Mouse (Mus musculus): ENCODE results near the gene Casq2.

Gene Casq2

DNA sequence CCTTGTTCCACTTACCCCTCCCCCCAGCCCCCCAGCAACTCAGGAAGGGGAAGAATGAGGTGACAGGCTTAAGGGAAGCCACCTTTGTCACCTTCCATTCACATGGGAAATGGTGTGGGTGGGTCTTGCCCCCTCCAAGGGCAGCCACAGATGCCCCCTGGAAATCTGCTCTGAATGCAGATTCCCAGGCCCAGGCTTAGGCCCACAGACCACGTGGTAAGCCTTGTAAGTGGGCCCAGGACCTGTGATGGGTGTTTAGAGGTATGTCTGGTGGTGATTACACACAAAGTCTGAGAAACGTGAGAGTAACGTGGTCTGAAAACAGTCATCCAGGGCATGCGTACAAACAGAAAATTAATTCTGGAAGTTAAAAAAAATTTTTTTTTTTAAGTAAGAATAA lies 78.7 kb downstream of the Casq2 start:
- DNase-seq (ENCODE audit: low spot score in 2 of 2), result no peak

DNA sequence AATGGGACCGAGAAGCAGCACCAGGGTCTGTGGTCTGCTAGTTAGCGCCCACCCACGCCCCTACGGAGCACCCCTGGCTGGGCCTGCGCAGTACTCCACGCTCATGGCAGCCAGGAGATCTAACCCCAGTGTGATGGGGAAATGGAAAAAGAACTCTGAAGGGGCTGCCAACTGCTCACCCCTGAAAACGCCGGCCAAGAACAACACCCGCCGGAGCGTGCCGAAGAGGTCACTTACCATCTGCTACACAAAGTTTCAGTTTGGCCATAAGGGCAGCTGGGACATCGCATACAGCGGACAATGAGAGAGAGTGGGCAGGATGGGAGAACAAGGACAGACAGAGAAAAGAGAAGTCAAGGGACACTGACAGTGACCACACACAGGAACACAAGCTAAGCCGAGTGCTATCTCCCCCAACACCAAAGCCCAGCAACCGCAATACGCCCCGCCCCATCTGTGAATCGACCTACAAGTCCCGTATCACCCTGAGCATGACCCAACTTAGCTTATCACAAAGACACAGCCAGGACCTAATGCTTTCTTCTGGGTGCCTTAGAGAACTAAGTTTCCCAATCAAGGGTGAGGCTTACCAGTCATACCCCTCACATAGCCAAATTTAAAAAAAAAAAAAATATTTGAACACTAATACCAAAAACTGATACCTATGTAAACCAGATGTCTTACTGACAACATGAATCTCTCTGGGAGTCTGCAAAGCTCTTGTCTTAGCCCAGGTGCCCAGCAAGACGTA lies 79.5 kb downstream of the Casq2 start:
- no peak for DNase-seq (ENCODE audit: low spot score in 2 of 2)

DNA sequence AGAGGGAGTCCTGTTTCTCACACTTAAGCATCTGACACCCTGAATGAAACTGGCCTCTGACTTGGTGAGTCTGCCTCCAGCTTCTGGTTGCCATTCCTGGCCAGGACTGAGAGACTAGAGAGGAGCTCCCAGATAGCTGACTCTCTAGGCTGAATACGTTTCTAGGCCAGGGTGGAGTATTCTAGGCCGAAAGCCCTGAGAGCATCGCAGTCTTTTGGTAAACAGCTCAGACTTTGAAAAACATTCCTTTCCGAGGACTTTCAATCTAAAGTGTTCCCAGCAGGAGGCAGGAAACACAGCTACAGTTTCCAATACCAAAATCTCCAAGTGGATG lies 80.0 kb downstream of the Casq2 start:
- no peak for DNase-seq (ENCODE audit: low spot score in 2 of 2)

DNA sequence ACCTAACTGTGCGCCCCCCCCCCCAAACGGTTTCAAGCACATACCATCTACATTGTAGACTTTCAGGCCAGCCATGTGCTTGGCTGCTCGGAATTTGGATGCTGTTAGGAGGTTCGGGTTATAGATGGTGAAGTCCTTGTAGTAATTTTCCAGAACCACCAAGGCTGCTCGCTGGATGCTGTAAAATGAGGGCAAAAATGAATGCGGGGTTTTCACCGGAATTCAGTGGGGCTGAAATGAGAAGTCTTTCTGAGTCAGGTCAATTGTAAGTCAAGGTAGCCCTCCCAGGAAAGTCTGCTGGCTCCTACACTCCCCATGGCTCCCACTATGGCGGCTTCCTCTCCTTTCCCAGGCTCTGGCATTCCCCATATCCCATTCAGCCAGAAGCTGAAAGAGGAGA lies 80.6 kb downstream of the Casq2 start:
- no peak for DNase-seq (ENCODE audit: low spot score in 2 of 2)

- no peak for DNase-seq (ENCODE audit: low spot score in 2 of 2)
Observed at GRCm38 (mm10) chr3:102167555-102168210, 81.5 kb downstream of the Casq2 start.

GRCm38 (mm10) chr3:102169197-102169905 lies 83.1 kb downstream of the Casq2 start:
- peak; percentile 86 to 92 for DNase-seq (ENCODE audit: low spot score in 2 of 2)

- no peak for DNase-seq (ENCODE audit: low spot score in 2 of 2)
Observed at GRCm38 (mm10) chr3:102174118-102174865, 88.1 kb downstream of the Casq2 start.

- no peak for DNase-seq (ENCODE audit: low spot score in 2 of 2)
Observed at GRCm38 (mm10) chr3:102175701-102176100, 89.5 kb downstream of the Casq2 start.

GRCm38 (mm10) chr3:102176116-102176515 lies 89.9 kb downstream of the Casq2 start:
- no peak for DNase-seq (ENCODE audit: low spot score in 2 of 2)

GRCm38 (mm10) chr3:102177837-102178615 lies 91.8 kb downstream of the Casq2 start:
- no peak for DNase-seq (ENCODE audit: low spot score in 2 of 2)

GRCm38 (mm10) chr3:102179869-102180268 lies 93.7 kb downstream of the Casq2 start:
- no peak for DNase-seq (ENCODE audit: low spot score in 2 of 2)

DNA sequence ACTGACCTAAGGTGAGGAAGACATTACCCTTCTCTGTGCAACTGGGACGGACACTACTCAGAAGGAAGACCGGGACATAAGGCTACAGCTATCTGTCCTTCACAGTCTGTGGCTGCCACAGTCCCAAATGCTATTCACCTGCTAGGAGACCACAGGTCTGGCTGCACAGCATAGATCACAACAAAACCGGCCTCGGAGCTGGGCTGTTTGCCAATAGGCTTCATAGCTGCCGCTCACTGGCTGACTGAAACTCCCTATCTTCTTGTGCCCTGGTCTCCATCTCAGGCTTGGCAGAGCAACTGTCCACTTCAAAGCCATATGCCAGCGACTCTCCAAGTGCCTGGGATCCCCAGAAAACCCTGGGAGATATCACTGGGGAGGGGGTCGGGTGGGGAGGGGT lies 94.5 kb downstream of the Casq2 start:
- no peak for DNase-seq (ENCODE audit: low spot score in 2 of 2)

GRCm38 (mm10) chr3:102181191-102181590 lies 95.0 kb downstream of the Casq2 start:
- no peak for DNase-seq (ENCODE audit: low spot score in 2 of 2)

GRCm38 (mm10) chr3:102182601-102183000 lies 96.4 kb downstream of the Casq2 start:
- DNase-seq (ENCODE audit: low spot score in 2 of 2), result no peak

GRCm38 (mm10) chr3:102184721-102185120 lies 98.5 kb downstream of the Casq2 start:
- DNase-seq (ENCODE audit: low spot score in 2 of 2), result no peak

GRCm38 (mm10) chr3:102187401-102187800 lies 101.2 kb downstream of the Casq2 start:
- no peak for DNase-seq (ENCODE audit: low spot score in 2 of 2)

- no peak for DNase-seq (ENCODE audit: low spot score in 2 of 2)
Observed at GRCm38 (mm10) chr3:102188972-102189371, 102.8 kb downstream of the Casq2 start.

DNA sequence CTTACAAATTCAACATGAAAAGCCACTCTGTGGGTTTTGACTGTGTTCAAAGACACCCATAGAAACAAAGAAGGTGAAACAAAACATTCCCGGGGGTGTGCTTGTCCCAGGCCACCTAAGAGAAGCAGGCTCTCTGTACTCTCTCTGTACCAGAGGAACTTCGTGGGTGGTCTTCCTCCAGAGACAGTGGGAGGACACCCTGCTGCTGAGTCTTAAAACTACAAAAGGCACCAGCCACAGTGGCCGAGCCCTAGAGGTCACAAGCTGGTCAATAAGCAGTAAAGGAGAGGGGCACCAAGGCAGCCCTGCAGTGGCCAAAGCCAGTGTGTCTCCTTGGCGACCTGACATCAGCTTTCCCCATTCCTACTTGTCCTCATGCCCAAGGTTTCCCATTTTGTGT lies 103.8 kb downstream of the Casq2 start:
- DNase-seq (ENCODE audit: low spot score in 2 of 2), result no peak

- no peak for DNase-seq (ENCODE audit: low spot score in 2 of 2)
Observed at GRCm38 (mm10) chr3:102190642-102191041, 104.4 kb downstream of the Casq2 start.

DNA sequence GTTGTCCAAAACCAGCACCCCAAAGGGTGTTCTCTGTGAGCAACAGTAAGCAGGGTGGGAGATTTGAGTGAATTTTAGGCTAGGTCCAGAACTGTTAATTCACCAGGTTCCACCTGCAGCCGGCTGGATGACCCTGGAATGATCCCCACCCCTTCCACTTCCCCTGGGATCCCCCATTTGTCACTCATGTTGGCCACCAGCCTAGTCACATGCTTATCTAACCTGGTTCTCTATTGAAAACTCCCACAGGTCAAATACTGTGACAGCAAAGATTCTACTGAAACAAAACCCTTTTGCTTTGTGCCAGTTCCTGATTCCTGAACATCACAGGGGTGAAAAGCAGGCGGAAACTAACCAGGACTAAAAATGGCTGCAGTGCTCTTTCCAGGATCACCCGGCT lies 105.4 kb downstream of the Casq2 start:
- no peak for DNase-seq (ENCODE audit: low spot score in 2 of 2)

DNA sequence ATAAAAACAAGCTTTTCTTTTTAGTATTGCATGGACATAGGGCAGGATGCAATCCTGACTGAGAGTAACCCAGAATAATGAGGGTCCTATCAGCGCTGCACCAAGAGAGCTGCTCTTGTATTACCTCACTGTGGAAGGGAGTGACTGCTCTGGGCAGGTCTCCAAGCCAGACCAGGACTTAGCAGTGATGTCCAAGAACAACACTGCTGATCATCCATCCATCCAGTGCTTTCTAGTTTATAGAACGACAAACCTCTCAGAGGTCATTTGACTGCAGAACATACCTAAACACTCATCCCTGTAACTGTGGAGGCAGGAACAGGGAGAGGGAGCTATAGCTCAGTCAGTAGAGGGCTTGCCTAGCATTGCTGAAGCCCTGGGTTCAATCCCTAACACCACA lies 106.4 kb downstream of the Casq2 start:
- no peak for DNase-seq (ENCODE audit: low spot score in 2 of 2)
